Mouse (Mus musculus): ENCODE measurements around the gene Sulf2.
A peak's percentile ranks its signal among the peaks of the same experiment; 100 is the strongest.

The Sulf2 gene

DNA sequence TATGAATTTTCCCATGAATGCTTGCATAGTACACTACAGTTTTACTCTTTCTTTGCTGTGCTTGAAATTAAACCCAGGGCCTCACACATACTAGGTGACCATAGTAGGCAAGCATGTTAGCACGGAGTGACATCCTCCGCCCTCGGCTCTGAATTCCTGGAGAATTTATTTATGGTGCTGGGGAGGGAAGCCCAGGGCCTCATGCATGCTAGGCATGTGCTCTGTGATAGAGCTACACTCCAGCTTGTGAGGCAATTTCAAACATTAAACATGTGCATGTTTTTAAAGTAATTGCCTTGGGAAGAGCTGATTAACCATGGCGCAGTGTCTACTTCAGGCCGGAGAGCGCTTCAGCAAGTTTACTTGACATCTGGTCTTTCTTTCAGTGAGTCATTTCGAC is 106.6 kb downstream of the Sulf2 start:
- DNase-seq: no peak

DNA sequence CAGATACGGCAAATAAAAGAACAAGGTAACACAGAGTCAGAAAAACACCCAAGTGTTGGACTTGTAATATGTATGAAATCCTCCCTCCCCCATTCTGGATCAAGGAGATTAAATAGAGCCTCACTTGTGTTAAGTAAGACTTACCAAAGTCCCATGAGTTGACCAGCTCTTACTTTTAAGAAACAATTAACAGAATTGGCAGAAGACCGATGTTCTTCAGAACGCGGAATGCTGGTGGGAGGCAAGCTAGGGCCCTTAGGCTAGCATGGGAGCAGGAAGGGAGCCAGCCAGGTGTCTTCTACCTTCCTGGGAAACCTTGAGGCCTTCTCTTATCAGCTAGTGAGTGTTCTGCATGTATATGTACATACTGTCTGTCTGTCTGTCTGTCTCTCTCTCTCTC is 107.5 kb downstream of the Sulf2 start:
- no peak for DNase-seq

DNA sequence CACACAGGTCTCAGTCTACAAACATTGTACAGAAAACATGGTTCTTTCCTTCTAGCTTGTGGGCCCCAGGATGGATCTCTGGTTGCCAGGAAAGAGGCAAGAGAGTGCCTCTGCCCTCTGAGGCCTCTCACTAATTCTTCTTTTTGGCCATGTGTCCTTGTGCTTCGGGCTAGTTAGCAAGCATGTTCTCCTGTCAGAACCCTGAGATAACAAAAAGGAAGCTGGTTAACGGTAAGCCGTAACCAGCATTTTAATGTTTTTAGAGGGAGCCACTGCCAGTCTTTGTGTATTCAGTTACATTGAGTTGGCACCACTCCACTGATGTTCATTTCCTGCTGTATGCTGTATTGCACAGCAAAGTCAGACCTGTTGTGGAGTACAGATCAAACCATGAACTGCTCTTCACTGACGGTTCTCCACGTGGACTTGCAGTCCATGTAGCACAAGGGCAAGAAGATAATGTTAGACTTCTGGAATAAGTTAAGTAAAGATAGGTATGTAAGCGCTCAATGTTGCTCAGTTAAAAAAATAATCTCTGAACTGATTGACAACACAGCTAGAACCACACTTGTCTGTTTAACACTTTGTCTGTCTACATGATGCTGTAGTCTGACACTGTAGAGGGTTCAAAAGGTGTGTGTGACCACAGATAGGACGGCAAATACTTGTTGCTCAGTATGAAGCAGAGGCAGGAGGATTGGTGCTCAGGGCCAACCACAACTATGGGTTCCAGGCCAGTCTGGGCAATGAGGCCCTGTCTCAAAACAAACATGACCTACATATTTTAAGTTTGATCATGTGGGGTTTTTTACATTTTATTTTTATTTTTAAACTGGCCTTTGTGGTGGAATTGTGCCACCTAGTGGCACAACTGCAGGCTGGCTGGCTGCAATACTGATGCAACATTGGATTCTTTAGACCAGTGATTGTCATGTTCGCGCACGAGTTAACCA is 109.6 kb downstream of the Sulf2 start:
- peak; percentile 26 to 51 for DNase-seq

GRCm38 (mm10) chr2:166045006-166045405 is 110.5 kb downstream of the Sulf2 start:
- no peak for DNase-seq

GRCm38 (mm10) chr2:166042542-166042941 is 112.9 kb downstream of the Sulf2 start:
- DNase-seq: no peak

GRCm38 (mm10) chr2:166039681-166040080 is 115.8 kb downstream of the Sulf2 start:
- no peak for DNase-seq

- DNase-seq: peak; percentile 30 to 49
Measured at GRCm38 (mm10) chr2:166035725-166036124, 119.7 kb downstream of the Sulf2 start.

- DNase-seq: no peak
Measured at GRCm38 (mm10) chr2:166034967-166035490, 120.4 kb downstream of the Sulf2 start.

- DNase-seq: no peak
Measured at GRCm38 (mm10) chr2:166032628-166033027, 122.8 kb downstream of the Sulf2 start.

- peak in 1 of 2 experiments; percentile 9 for DNase-seq
Measured at GRCm38 (mm10) chr2:166031120-166031929, 124.1 kb downstream of the Sulf2 start.

DNA sequence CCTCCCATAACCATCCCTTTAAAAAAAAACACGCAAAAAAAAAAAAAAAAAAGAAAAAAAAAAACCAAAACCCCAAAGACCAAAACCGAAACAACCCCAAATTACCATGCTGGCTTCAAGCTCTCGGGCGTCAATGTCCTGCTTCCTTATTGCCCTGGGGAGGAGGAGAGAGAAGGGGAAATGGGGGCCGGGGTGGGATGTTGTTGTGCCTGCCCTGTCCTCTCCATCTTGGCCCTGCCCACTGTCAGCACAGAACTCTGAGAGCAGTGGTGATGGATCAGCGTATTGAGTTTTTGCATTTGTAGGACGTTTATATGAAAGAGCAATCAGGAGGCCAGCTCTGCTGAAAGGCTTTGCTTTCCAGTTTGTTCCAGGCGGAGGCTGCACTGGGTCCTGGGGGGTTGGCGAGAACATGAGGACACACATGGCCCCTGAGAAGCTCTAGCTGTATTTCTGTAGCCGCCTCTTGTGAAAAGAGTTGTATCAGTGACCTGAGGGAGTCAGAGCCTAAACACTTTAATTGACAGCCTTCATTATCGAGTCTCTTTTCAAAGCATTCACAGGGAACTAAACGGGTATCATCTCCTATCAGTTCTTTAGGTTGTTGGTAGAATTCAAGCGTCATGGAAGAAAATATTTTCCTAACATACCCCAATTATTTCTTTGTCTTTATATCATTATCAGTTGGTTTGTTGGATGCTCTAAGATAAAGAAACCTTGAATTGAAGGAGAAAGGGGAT is 125.0 kb downstream of the Sulf2 start:
- peak; percentile 25 to 30 for DNase-seq

GRCm38 (mm10) chr2:166029232-166029631 is 126.2 kb downstream of the Sulf2 start:
- DNase-seq: no peak

- no peak for DNase-seq
Measured at GRCm38 (mm10) chr2:166027834-166028233, 127.6 kb downstream of the Sulf2 start.

DNA sequence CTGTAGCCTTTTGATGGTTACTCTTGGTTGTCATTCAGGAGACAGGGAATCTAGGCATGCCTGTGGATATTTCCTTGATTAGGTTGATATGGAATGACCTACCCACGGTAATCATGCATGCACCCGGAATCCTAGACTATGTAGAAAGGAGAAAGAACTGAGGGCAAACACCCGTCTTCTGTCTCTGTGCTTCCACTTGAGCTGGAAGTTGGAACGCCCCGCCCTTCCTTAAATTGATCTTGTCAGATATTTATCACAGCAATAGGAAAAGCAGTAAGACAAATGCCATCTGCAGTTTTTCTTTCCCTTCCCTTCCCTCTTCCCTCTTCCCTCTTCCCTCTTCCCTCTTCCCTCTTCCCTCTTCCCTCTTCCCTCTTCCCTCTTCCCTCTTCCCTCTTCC is 129.5 kb downstream of the Sulf2 start:
- DNase-seq: no peak

GRCm38 (mm10) chr2:166024621-166025020 is 130.8 kb downstream of the Sulf2 start:
- DNase-seq: no peak

DNA sequence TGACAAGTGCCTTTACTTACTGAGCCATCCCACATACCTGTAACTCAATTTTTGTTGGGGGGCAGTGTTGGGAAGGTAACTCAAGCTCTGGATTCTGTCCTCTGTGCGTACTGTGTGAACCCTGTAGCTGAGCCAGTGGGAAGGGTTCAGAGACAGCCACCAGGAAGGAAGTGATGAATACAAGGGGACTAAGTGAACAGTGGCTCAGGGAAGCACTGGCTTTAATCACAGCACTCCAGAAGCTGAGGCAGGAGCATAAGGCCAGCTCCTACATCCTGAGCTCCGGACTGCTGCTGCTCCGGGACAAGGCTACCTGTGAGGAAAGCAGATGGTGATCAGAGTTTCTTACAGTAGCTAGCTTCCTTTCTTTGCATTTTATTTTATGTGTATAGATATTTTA is 131.4 kb downstream of the Sulf2 start:
- DNase-seq: no peak
